Mouse (Mus musculus): ENCODE results near the gene Hk1.
A peak's percentile ranks its signal among the peaks of the same experiment; 100 is the strongest.

Gene Hk1

GRCm38 (mm10) chr10:62320402-62320978, 59.2 kb downstream of the Hk1 start:
- DNase-seq (ENCODE audit: low spot score) = no peak

- DNase-seq (ENCODE audit: low spot score) = no peak
These were observed 60.6 kb downstream of the Hk1 start for GRCm38 (mm10) chr10:62319154-62319553.

- no peak for DNase-seq (ENCODE audit: low spot score)
These were observed 63.2 kb downstream of the Hk1 start for GRCm38 (mm10) chr10:62316467-62316866.

- DNase-seq (ENCODE audit: low spot score) = peak; percentile 9
These were observed 65.8 kb downstream of the Hk1 start for GRCm38 (mm10) chr10:62313885-62314424.

- DNase-seq (ENCODE audit: low spot score) = no peak
These were observed 66.6 kb downstream of the Hk1 start for GRCm38 (mm10) chr10:62313140-62313539.

GRCm38 (mm10) chr10:62311464-62311863, 68.2 kb downstream of the Hk1 start:
- peak; percentile 14 for DNase-seq (ENCODE audit: low spot score)

GRCm38 (mm10) chr10:62310259-62311039, 69.3 kb downstream of the Hk1 start:
- DNase-seq (ENCODE audit: low spot score) = no peak

GRCm38 (mm10) chr10:62309593-62309992, 70.1 kb downstream of the Hk1 start:
- no peak for DNase-seq (ENCODE audit: low spot score)

GRCm38 (mm10) chr10:62308896-62309491, 70.7 kb downstream of the Hk1 start:
- peak; percentile 58 for DNase-seq (ENCODE audit: low spot score)

- DNase-seq (ENCODE audit: low spot score) = no peak
These were observed 73.2 kb downstream of the Hk1 start for GRCm38 (mm10) chr10:62306483-62306882.

- no peak for DNase-seq (ENCODE audit: low spot score)
These were observed 74.6 kb downstream of the Hk1 start for GRCm38 (mm10) chr10:62305090-62305489.

GRCm38 (mm10) chr10:62300006-62300827, 79.5 kb downstream of the Hk1 start:
- no peak for DNase-seq (ENCODE audit: low spot score)

- DNase-seq (ENCODE audit: low spot score) = peak; percentile 42
These were observed 83.4 kb downstream of the Hk1 start for GRCm38 (mm10) chr10:62296086-62296872.

GRCm38 (mm10) chr10:62294112-62294511, 85.6 kb downstream of the Hk1 start:
- DNase-seq (ENCODE audit: low spot score) = no peak

GRCm38 (mm10) chr10:62287460-62288124, 92.1 kb downstream of the Hk1 start:
- DNase-seq (ENCODE audit: low spot score) = no peak

- DNase-seq (ENCODE audit: low spot score) = no peak
These were observed 96.4 kb downstream of the Hk1 start for GRCm38 (mm10) chr10:62283206-62283792.

GRCm38 (mm10) chr10:62282782-62283181, 96.9 kb downstream of the Hk1 start:
- no peak for DNase-seq (ENCODE audit: low spot score)

GRCm38 (mm10) chr10:62279671-62280070, 100.0 kb downstream of the Hk1 start:
- DNase-seq (ENCODE audit: low spot score) = no peak

GRCm38 (mm10) chr10:62279066-62279465, 100.6 kb downstream of the Hk1 start:
- no peak for DNase-seq (ENCODE audit: low spot score)
